Mouse (Mus musculus) layer of hippocampus, adult 8-10 months (tissue): ENCODE data around the gene Bhlhe40. TPM values are rescaled to one million over a fixed set of nuclear protein-coding genes. Genes with fewer than 3 reads are reported as not detected.
A peak's percentile ranks its signal among the peaks of the same experiment; 100 is the strongest.

Source experiments
- DNase-seq, 2 experiments: peaks; one replicate each; pipeline ENCODE4 v3.0.0; 2022; ENCODE audit warnings: low spot score in 2 of 2
- total RNA-seq, 4 experiments: library from RNA; stranded (reverse); gene quantifications; 2 replicates each; pipeline ENCODE4 v1.2.4; 2022

Gene Bhlhe40
- 100 to 1,000 TPM; 114 to 124 (median 115) TPM for total RNA-seq

DNA sequence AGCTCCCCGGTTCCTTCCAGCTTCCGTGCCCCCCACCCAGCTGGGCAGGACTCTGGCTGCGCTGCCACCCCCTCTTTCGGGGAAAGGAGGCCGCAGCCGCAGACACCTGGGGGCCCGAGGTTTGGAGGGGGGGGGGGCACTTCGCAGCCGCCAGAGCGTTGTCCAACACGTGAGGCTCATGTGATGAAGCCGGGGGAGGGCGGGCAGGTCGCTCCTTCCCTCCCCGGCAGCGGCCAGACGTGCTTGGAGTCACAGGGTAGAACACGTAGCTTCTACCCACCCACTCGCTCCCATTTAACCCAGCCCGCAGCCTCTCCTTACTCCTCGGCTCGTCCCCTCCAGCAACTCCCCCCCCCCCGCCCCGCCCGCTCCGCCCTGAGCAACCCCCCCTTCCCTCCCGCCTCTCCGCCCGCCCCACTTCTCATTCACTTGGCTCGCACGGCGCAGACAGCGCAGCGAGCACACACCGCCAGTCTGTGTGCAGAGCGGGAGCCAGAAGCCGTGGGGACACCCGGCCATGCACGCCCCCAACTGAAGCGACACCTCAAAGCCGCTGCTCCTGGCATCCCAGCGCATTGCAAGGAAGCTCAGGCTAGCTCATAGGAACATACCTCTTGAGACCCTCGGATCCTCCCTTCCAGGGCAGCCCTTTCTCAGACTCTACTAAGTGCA lies at the start of gene Bhlhe40:
Gene Bhlhe40 (plus strand): TSS at position 424 of the 672 bp plus-strand sequence.
- DNase-seq = peak; percentile 83 to 93

DNA sequence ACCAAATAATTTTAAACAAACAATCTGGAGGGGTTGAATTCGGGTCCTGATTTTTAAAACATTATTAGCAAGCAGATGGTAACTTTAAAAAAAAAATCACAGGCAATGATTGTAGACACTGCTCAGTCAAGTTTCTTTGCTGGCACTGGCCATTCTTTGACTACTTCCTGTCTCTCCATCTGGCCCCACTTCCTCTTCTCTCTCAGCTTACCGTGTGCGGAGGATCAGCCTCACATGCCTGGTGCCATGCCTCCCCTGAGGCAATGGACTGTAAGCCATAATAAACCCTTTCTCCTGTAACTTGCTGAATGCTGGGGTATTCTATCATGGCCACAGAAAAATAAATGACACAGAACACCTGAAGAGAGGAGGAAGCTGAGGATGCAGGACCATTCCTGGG lies 48.8 kb upstream of the Bhlhe40 start:
- no peak for DNase-seq

DNA sequence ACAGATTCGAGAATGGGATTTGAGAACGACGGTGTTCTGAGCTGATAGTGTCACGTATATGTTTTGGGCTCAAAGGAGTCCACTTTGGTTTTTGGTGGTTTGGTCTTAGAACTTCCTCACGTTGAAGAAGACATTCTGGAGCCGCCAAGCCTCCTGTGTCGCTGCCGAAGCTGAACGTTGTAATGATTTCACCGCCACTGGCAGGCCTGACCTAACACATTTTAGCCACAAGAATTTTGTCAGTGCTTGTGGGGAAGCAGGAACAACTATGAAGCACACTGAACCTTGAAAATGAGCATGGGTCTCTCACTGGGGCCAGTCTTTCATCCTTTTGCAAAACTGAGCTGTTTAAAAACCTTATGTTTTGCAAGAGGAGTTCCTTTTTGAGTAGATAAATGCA lies 42.4 kb upstream of the Bhlhe40 start:
- DNase-seq = no peak

- DNase-seq = no peak
Observed at GRCm38 (mm10) chr6:108623028-108623565, 37.3 kb upstream of the Bhlhe40 start.

DNA sequence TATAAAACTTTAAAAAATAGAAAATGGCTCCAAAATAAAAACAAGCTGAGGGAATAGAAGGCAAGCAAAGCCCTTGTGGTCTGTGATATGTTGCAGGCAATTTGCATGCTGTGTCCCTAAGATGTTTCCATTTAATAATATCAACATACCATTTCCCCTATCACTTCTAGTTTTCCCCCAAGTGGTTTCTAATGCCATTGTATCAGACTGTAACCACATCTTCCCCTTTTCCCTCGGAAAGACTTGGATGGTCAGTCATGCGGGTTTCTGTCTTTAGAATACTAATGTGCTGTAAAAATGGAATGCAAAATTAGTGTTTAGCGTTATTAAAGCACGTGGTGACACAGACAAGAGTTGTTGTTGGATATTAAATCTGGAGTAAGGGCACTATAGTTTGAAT lies 35.5 kb upstream of the Bhlhe40 start:
- no peak for DNase-seq

DNA sequence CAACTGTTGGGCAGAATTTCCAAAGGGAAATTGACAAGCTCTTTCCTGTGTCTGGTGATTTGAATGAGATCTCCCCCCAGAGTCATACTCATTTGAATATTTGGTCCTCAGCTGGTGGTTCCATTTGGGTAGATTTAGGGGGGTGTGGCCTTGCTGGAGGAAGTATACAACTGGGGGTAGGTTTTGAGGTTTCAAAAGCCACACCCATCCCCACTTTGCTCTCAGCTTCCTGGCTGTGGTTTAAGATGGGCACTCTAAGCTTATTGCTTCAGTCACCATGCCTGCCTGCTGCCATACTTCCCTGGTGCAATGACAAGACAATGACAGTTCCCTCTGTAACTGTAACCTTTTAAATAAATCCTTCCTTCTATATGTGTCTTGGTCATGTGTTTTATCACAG lies 29.7 kb upstream of the Bhlhe40 start:
- no peak for DNase-seq

DNA sequence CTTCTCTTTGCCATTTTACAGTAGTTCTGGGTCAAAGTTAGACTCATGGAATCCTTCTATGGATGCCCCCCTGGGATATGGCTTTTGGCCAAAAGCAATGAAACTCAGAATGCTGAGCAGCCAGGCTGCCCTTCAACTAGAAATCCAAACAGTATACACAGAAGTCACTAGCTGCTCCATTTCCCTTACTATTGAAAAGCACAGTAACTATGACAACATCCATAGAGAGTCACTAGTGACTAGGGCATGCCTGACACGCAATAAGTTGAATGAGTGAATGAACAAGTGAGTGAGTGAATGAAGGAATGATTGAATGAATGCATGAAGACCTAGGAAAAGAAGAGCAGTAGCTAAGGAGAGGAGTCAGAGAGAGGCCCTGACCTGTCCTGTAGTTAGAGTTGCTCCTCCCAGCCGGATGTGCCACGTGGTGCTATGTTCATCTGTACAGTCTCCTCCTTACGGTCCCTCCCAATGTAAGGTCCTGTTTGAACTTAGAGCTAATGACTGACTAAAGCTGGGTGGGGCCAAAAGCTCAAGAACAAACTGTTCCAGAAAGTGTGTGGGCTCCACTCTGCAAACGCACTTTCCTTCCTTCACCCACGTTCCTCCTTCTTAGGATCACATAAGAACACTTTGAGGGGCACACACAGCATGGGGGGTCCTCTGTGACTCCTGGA lies 22.1 kb upstream of the Bhlhe40 start:
- no peak for DNase-seq

GRCm38 (mm10) chr6:108642020-108642419 lies 18.4 kb upstream of the Bhlhe40 start:
- no peak for DNase-seq

DNA sequence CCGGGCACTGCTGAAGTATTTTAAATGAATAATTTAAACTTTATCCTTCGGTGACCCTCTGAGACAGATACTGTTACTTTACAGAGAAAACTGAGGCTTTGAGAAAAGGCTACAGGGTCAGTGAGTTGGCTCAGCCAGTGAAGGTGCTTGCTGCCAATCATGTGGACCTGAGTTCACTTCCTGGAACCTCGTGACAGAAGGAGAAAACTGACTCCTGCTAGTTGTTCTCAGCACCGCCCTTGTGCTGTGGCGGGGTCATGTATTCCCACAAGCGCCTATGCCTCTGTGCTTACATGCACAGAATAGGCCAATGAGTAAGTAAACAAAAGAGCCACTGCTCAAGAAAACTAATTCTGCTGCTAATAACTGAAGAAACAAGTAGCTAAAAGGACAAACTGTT lies 17.4 kb upstream of the Bhlhe40 start:
- no peak for DNase-seq

DNA sequence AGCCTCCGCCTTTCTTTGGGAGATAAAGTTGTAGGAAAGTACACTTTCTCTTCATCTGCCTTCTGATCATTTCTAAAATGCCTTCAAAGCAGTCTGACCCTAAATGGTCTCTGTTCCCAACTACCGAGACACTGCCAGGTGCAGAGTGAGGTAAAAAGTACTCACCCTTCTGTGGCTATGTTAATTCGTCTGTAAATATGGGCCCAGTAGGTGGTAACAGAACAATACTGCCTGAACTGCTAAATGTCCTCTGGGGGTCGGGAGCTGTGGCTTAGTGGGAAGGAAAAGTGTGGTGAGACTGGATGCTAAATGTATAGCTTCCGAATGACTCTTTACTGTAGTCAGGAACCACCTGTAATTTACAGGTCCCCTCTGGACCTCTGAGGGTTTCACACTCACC lies 16.1 kb upstream of the Bhlhe40 start:
- no peak for DNase-seq

DNA sequence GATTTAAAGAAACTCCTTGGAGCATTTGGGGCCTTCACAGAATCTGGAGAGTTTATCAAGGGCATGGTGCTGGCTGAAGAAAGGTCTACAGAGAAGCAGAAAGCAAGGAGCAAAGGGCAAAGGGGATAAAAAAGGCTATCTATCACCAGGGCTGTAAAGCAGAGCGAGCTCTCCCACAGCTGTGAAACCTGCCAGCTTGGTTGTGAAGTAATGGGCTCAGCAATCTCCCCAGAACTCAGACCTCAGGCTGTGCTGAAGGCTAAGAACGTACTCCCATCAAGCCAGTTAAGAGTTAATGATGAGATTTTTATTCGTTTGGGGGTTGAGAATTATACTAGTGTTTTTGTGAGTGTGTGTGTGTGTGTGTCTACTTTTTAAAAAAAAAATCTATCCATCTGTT lies 13.3 kb upstream of the Bhlhe40 start:
- no peak for DNase-seq

DNA sequence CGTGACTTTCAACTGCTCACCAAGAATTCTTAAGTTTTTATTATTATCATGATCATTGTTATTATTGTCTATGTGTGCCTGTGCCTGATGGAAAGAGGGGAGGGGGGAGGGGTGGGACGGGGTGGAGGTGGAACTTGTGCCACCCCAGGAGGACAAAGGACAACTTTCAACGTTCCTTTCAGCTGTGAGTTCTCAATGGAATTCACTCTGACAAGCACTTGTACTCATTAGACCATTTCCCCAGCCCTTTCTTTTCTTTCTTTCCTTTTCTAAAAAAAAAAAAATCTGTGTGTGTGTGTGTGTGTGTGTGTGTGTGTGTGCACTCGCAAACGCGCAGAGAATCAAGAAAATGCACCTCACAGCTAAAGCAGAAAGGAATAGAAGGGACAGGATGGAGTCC lies 12.4 kb upstream of the Bhlhe40 start:
- DNase-seq = no peak

DNA sequence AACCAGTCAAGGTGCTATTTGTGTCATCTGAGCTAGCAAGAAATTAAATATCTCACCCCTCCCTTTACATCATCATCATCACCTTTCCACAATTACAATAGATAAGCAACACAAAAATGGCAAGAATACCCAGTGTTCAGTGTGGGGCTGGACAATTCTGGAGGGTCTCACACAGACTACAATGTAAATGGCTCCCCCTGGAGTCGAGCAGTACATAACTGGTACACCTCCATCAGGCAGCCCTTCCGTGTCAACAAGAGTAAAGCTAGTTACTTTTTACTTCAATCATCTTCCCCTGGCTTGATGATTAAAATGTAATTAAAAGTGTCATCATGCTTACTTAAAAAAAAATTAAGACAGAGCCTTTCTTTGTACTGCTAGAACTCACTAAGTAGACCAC lies 4.6 kb upstream of the Bhlhe40 start:
- no peak for DNase-seq

GRCm38 (mm10) chr6:108658051-108658415 lies 2.4 kb upstream of the Bhlhe40 start:
- no peak for DNase-seq

DNA sequence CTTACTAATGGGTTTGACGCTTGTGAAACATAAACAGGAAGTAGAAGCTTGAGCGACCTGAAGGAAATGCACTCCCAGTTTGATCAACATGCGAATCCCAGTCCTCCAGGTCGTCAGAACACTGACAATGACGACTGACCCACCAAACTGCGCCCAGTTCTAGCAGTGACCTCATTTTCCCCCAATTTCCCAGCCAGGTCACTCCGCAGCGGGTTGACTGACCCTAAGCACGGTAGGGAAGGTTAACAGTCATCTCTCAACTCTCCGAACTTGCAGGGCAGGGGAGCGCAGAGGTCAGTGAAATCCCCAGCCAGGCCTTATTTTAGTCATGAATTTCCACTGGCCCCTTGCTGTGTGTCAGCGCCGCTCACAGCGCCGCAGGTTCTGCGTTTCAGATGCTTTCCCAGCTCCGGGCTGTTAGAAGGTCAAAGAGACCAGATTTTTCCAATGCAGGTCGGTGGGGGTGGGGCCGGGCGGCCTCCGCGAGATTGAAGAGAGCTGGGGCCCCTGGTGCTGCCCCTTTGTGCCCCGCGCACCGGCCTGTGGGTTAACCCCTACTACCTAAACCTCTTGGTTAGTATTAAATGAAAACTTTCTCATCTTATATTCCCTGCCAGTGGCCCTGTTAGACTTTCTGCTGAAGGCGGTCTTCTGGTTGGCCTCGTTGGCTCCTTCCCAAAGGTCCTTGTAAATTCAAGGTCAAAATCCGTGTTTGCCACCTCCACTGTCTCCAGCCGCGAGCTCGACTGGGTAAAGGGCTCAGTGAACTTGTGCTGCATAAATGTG lies 1.8 kb upstream of the Bhlhe40 start:
- peak in 1 of 2 experiments; percentile 56 for DNase-seq

GRCm38 (mm10) chr6:108659221-108659725 lies 1.2 kb upstream of the Bhlhe40 start:
- DNase-seq = peak; percentile 95 to 96

DNA sequence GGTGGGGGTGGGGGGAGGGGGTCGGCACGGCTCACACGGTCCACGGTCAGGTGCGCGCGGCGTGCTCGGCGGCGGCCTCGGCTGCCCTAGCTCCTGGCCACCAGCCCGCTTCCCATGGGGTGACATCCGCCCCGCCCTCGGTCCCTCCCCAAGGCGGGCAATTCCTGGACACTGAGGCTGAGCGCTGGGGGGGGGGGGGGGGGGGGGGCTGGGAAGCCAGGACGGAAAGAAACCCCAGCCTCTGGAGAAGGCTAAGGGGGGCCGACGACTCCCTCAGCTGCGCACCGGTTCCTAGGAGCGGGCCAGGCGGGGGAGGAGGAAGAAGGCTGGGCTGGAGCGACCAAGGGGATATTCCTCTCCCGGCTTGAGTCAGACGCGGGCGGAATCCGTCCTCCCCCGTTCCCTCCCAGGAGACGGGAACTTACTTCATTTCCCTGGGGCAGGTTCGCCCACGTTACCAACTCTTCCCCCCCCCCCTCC lies 663 bp upstream of the Bhlhe40 start:
- peak; percentile 85 to 88 for DNase-seq

DNA sequence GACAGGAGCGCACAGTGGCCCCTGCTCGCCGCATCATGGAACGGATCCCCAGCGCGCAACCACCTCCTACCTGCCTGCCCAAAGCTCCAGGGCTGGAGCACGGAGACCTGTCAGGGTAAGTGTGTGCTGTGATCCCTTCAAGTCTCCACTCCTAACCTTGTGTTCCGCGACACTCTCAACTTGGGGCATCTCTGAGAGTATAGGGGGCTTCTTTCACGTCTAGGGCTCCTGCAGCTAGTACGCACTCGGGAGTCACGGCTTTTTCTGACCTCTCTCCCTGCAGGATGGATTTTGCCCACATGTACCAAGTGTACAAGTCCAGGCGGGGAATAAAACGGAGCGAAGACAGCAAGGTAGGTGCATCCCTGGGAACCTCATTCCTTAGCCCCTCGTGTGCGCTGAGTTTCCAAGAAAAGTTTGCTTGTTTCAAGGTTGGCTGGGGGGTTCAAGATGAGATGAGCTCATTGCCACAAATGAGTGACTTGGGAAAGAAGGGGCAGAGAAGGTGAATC lies 505 bp downstream of the Bhlhe40 start:
- DNase-seq = no peak

- DNase-seq = peak; percentile 90 to 94
Observed at GRCm38 (mm10) chr6:108661412-108661811, 983 bp downstream of the Bhlhe40 start.

DNA sequence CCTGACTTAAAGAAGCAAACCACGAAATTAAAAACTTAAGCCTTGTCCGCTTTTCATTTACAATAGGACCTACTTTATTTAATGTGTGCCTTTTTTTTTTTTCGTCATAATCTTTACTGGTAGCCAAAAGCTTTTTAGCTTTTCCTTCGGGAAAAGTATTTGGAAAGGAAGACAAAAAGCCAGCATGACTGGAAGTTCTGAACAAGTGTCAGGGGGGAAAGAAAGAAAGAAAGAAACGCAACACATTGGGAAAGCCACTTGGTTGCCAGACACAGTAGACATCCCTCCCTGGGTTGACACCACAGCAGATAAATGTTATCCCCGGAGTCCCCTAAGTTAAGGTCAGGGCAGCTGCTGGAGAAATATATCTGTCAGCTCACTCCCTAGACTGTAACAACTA lies 1.5 kb downstream of the Bhlhe40 start:
- DNase-seq = no peak
